20 mouse cellular contexts compared by ENCODE assay signal in genomic region chr6:137202661-137203060, GRCm38 (mm10). TPM values are rescaled to one million over a fixed set of nuclear protein-coding genes. Genes with fewer than 3 reads are reported as not detected.
DNase-seq lines count a peak whose midpoint lies in the region; ATAC-seq lines count a peak whose summit lies in the region.
"Had no signal": no experiment of that assay in that cellular context is flagged by ENCODE, and none has a peak within 500 bp of the region (broad histone marks: within the 10 kb centered on the region; RNA-seq: fewer than 3 reads in every experiment).

No protein-coding gene starts in this region.

- H3K27ac ChIP-seq in limb, embryonic 10.5 days: no peak overlapping the region
- H3K27ac ChIP-seq: embryonic facial prominence, embryonic 10.5 days; embryonic facial prominence, embryonic 12.5 days; forebrain, embryonic 12.5 days; forebrain, embryonic 15.5 days had no signal

- peak; percentile 56 for DNase-seq in heart, adult 11 months
- DNase-seq in heart, adult 9 months (ENCODE audit: low spot score in 2 of 2): no peak
- peak; percentile 11 for DNase-seq in limb, embryonic 10.5 days (ENCODE audit: low spot score)
- peak; percentile 29 for DNase-seq in testis, postnatal 10 days (ENCODE audit: low spot score)
- no peak for DNase-seq in frontal cortex, postnatal 25 days (ENCODE audit: low spot score in 2 of 2)
- DNase-seq: adrenal gland, adult 2 months; adrenal gland, postnatal 10 days; adrenal gland, postnatal 25 days; cerebellum, adult 11-12 months; cerebellum, adult 2 months; cerebellum, adult 9-10 months; cerebellum, postnatal 10 days; cerebellum, postnatal 25 days; forebrain, postnatal 0 days had no signal

- no peaks in the 10 kb centered on the region for H3K36me3 ChIP-seq in limb, embryonic 10.5 days
- H3K36me3 ChIP-seq: embryonic facial prominence, embryonic 10.5 days; embryonic facial prominence, embryonic 12.5 days; forebrain, embryonic 12.5 days; forebrain, embryonic 15.5 days had no signal

- no peaks in the 10 kb centered on the region for H3K27me3 ChIP-seq in limb, embryonic 10.5 days (ENCODE audit: low read depth, poor library complexity, severe bottlenecking)
- H3K27me3 ChIP-seq: embryonic facial prominence, embryonic 12.5 days; forebrain, embryonic 12.5 days; forebrain, embryonic 15.5 days had no signal

- H3K4me3 ChIP-seq in limb, embryonic 10.5 days: no peak overlapping the region
- H3K4me3 ChIP-seq: embryonic facial prominence, embryonic 10.5 days; embryonic facial prominence, embryonic 12.5 days; forebrain, embryonic 12.5 days; forebrain, embryonic 15.5 days had no signal

- ATAC-seq in cerebellum, adult (ENCODE audit: insufficient number of reproducible peaks, low FRiP score, low TSS enrichment): no peak
- ATAC-seq: forebrain, embryonic 15.5 days; forebrain, postnatal 0 days had no signal

- 93% methylated on average over 4 of the region's 4 CpGs for WGBS in limb, embryonic 10.5 days

- no peaks in the 10 kb centered on the region for H3K4me1 ChIP-seq in limb, embryonic 10.5 days
- H3K4me1 ChIP-seq: embryonic facial prominence, embryonic 10.5 days; embryonic facial prominence, embryonic 12.5 days; forebrain, embryonic 12.5 days; forebrain, embryonic 15.5 days had no signal

- no peaks in the 10 kb centered on the region for H3K9me3 ChIP-seq in limb, embryonic 10.5 days (replicated peaks)
- H3K9me3 ChIP-seq: embryonic facial prominence, embryonic 10.5 days; embryonic facial prominence, embryonic 12.5 days; forebrain, embryonic 12.5 days; forebrain, embryonic 15.5 days had no signal

RNA-seq across cellular contexts. Expression of gene Rerg, which starts 32.4 kb away (rescaled TPM):
- polyA plus RNA-seq in limb, embryonic 10.5 days (2016; fragmentation: Nextera tagmentation; extraction: Ambion mirVana): 1.2 and 1.3 TPM in 2 replicates

RNA-seq across cellular contexts. Expression of gene Ptpro, which starts 49.5 kb away (rescaled TPM):
- polyA plus RNA-seq in limb, embryonic 10.5 days (2016; fragmentation: Nextera tagmentation; extraction: Ambion mirVana): 0.10 and 0.24 TPM in 2 replicates
- polyA plus RNA-seq: C2C12 had no signal

Comparison
In these comparisons a context has a peak if more than half of its experiments do, and no peak if none do; other contexts are left out.
1. DNase-seq: peak in heart, adult 11 months (single experiment), limb, embryonic 10.5 days (single experiment) and testis, postnatal 10 days (single experiment); none in heart, adult 9 months (0 of 2) and frontal cortex, postnatal 25 days (0 of 2).